8 mouse cellular contexts compared by ENCODE assay signal in genomic region chrX:110815549-110815930, GRCm38 (mm10). TPM values are rescaled to one million over a fixed set of nuclear protein-coding genes. Genes with fewer than 3 reads are reported as not detected.
DNase-seq lines count a peak whose midpoint lies in the region; ATAC-seq lines count a peak whose summit lies in the region.

No protein-coding gene starts in this region.

- 26% methylated on average over 16 of the region's 18 CpGs for WGBS in kidney, embryonic 16.5 days
- WGBS in embryonic facial prominence, embryonic 10.5 days = 54% methylated on average over 18 of the region's 18 CpGs
- 14% methylated on average over 18 of the region's 18 CpGs for WGBS in hindbrain, embryonic 12.5 days
- WGBS in midbrain, embryonic 13.5 days = 55% methylated on average over 8 of the region's 18 CpGs

- H3K27me3 ChIP-seq in kidney, embryonic 16.5 days (ENCODE audit: insufficient read depth, low read length) = peaks cover 47% of the 10 kb centered on the region
- H3K27me3 ChIP-seq in embryonic facial prominence, embryonic 10.5 days (replicated peaks; ENCODE audit: low read depth, poor library complexity, severe bottlenecking) = peaks cover 53% of the 10 kb centered on the region
- no peaks in the 10 kb centered on the region for H3K27me3 ChIP-seq in hindbrain, embryonic 12.5 days
- H3K27me3 ChIP-seq in midbrain, embryonic 13.5 days = no peaks in the 10 kb centered on the region

- H3K4me2 ChIP-seq in kidney, embryonic 16.5 days (replicated peaks; ENCODE audit: low read depth, low read length) = peak overlapping the region; percentile 59
- peak overlapping the region; percentile 48 for H3K4me2 ChIP-seq in hindbrain, embryonic 12.5 days (replicated peaks)
- H3K4me2 ChIP-seq in midbrain, embryonic 13.5 days (replicated peaks) = peak overlapping the region; percentile 58

- H3K9ac ChIP-seq in kidney, embryonic 16.5 days (replicated peaks; ENCODE audit: low read length) = no peak overlapping the region
- peak overlapping the region; percentile 73 for H3K9ac ChIP-seq in hindbrain, embryonic 12.5 days
- H3K9ac ChIP-seq in midbrain, embryonic 13.5 days (replicated peaks) = peak overlapping the region; percentile 87

- no peak for DNase-seq in kidney, postnatal 25 days
- DNase-seq in embryonic facial prominence, embryonic 10.5 days (ENCODE audit: low spot score) = no peak
- no peak for DNase-seq in MN1 (ENCODE audit: low spot score)
- DNase-seq in thymus, postnatal 25 days = no peak
- DNase-seq in lung, adult 18-20 months = no peak

- H3K4me1 ChIP-seq in kidney, embryonic 16.5 days (ENCODE audit: insufficient read depth, low read length) = no peaks in the 10 kb centered on the region
- H3K4me1 ChIP-seq in embryonic facial prominence, embryonic 10.5 days = no peaks in the 10 kb centered on the region
- no peaks in the 10 kb centered on the region for H3K4me1 ChIP-seq in hindbrain, embryonic 12.5 days
- no peaks in the 10 kb centered on the region; the same call in 1 of the 2 replicates for H3K4me1 ChIP-seq in midbrain, embryonic 13.5 days (replicated peaks)

- ATAC-seq in kidney, embryonic 16.5 days (ENCODE audit: low FRiP score, low TSS enrichment) = no peak
- no peak for ATAC-seq in hindbrain, embryonic 12.5 days (ENCODE audit: low FRiP score)
- no peak for ATAC-seq in midbrain, embryonic 13.5 days

- H3K27ac ChIP-seq in kidney, embryonic 16.5 days (ENCODE audit: low read length) = no peak overlapping the region
- no peak overlapping the region for H3K27ac ChIP-seq in embryonic facial prominence, embryonic 10.5 days (replicated peaks)
- peak overlapping the region; percentile 92 for H3K27ac ChIP-seq in hindbrain, embryonic 12.5 days
- peak overlapping the region; percentile 92 for H3K27ac ChIP-seq in midbrain, embryonic 13.5 days

- peak overlapping the region; percentile 38; the same call in 1 of the 2 replicates for H3K4me3 ChIP-seq in kidney, embryonic 16.5 days (ENCODE audit: low read length)
- H3K4me3 ChIP-seq in embryonic facial prominence, embryonic 10.5 days = peak overlapping the region; percentile 61
- peak overlapping the region; percentile 52 for H3K4me3 ChIP-seq in hindbrain, embryonic 12.5 days
- peak overlapping the region; percentile 64 for H3K4me3 ChIP-seq in midbrain, embryonic 13.5 days (replicated peaks)

- H3K9me3 ChIP-seq in kidney, embryonic 16.5 days (ENCODE audit: low read length) = no peaks in the 10 kb centered on the region
- H3K9me3 ChIP-seq in embryonic facial prominence, embryonic 10.5 days = no peaks in the 10 kb centered on the region
- H3K9me3 ChIP-seq in hindbrain, embryonic 12.5 days (replicated peaks) = no peaks in the 10 kb centered on the region
- H3K9me3 ChIP-seq in midbrain, embryonic 13.5 days = no peaks in the 10 kb centered on the region

- no peaks in the 10 kb centered on the region for H3K36me3 ChIP-seq in kidney, embryonic 16.5 days (ENCODE audit: insufficient read depth, low read length)
- H3K36me3 ChIP-seq in embryonic facial prominence, embryonic 10.5 days (replicated peaks) = no peaks in the 10 kb centered on the region
- H3K36me3 ChIP-seq in hindbrain, embryonic 12.5 days = no peaks in the 10 kb centered on the region
- no peaks in the 10 kb centered on the region for H3K36me3 ChIP-seq in midbrain, embryonic 13.5 days

RNA-seq across cellular contexts. Expression of gene Pou3f4, which starts 1.5 kb away (rescaled TPM):
- 0.05 TPM in 1 of 2 replicates, not detected in the other for polyA plus RNA-seq in kidney, embryonic 16.5 days (2015; fragmentation: Nextera tagmentation; extraction: Ambion mirVana)
- polyA plus RNA-seq in embryonic facial prominence, embryonic 10.5 days (2016; fragmentation: Nextera tagmentation; extraction: Ambion mirVana) = 3.2 and 5.0 TPM in 2 replicates
- polyA plus RNA-seq in hindbrain, embryonic 12.5 days (2016; fragmentation: Nextera tagmentation; extraction: Ambion mirVana) = 15.5 and 20.2 TPM in 2 replicates
- polyA plus RNA-seq in midbrain, embryonic 13.5 days (2015; fragmentation: Nextera tagmentation; extraction: Ambion mirVana) = 45.8 and 47.2 TPM in 2 replicates

Comparison
In these comparisons a context has a peak if more than half of its experiments do, and no peak if none do; other contexts are left out.
1. H3K27ac ChIP-seq: peak in hindbrain, embryonic 12.5 days (single experiment) and midbrain, embryonic 13.5 days (single experiment); none in kidney, embryonic 16.5 days (single experiment) and embryonic facial prominence, embryonic 10.5 days (single experiment).
2. Peak in every context shown above with its lines, with median percentiles within 50 percentile points of each other: H3K4me2 ChIP-seq and H3K4me3 ChIP-seq.